Mouse (Mus musculus) forebrain, embryonic 15.5 days (tissue): ENCODE results near the gene BC034090. TPM values are rescaled to one million over a fixed set of nuclear protein-coding genes. Genes with fewer than 3 reads are reported as not detected.
A peak's percentile ranks its signal among the peaks of the same experiment; 100 is the strongest.

Experiments
- ATAC-seq: fragments of 200-750 bp; cut with Nextera tagmentation; replicated peaks from 2 replicates; pipeline ENCODE4 v1.8.0; 2017; ENCODE audit warnings: mild to moderate bottlenecking, moderate TSS enrichment, moderate library complexity
- H3K27ac ChIP-seq: fragments of 300-500 bp; sonication (generic); replicated peaks from 2 replicates; pipeline ENCODE4 v1.5.1; 2015; ENCODE audit warnings: mild to moderate bottlenecking, inconsistent platforms
- H3K27me3 ChIP-seq: fragments of 300-500 bp; sonication (generic); 2 replicates; pipeline ENCODE4 v1.6.1; 2015; ENCODE audit warnings: inconsistent platforms
- H3K36me3 ChIP-seq: fragments of 300-500 bp; sonication (generic); 2 replicates; pipeline ENCODE4 v1.6.1; 2015; ENCODE audit warnings: mild to moderate bottlenecking, inconsistent platforms
- H3K4me1 ChIP-seq: fragments of 300-500 bp; sonication (generic); 2 replicates; pipeline ENCODE4 v1.6.1; 2015; ENCODE audit warnings: inconsistent platforms
- H3K4me2 ChIP-seq: fragments of 300-500 bp; sonication (generic); replicated peaks from 2 replicates; pipeline ENCODE4 v1.6.1; 2015; ENCODE audit warnings: mild to moderate bottlenecking, inconsistent platforms
- H3K4me3 ChIP-seq: fragments of 300-500 bp; sonication (generic); 2 replicates; pipeline ENCODE4 v1.5.1; 2015; ENCODE audit warnings: mild to moderate bottlenecking, inconsistent platforms
- H3K9ac ChIP-seq: fragments of 300-500 bp; sonication (generic); replicated peaks from 2 replicates; pipeline ENCODE4 v1.6.1; 2015; ENCODE audit warnings: mild to moderate bottlenecking, inconsistent platforms
- H3K9me3 ChIP-seq: fragments of 300-500 bp; sonication (generic); 2 replicates; pipeline ENCODE4 v1.6.1; 2016; ENCODE audit warnings: inconsistent platforms
- WGBS: fragments of 180-500 bp; shearing (Covaris S2); methylation state at CpG from one replicate; pipeline ENCODE4 v1.1.7; 2015; ENCODE audit warnings: mixed read lengths; 5-methylcytosine and 5-hydroxymethylcytosine counted together
- polyA plus RNA-seq: library from polyadenylated mRNA; unstranded; fragments of >200 nt; fragmentation: Nextera tagmentation; extraction: Ambion mirVana; gene quantifications from 2 replicates; pipeline ENCODE4 v1.2.1, GENCODE M21; 2015

BC034090 gene
- polyA plus RNA-seq, 1 experiment from 2014 or later, result 4.9 TPM

GRCm38 (mm10) chr1:155202472-155202871 lies 41.8 kb downstream of the BC034090 start:
- Histone ChIP-seq H3K9me3 (no peaks in the 10 kb centered on the region), H3K27me3 (no peaks in the 10 kb centered on the region), H3K4me3 (no peak overlapping the region), H3K9ac (no peak overlapping the region), H3K4me2 (no peak overlapping the region), H3K4me1 (peaks cover 70% of the 10 kb centered on the region), H3K36me3 (peaks cover 14% of the 10 kb centered on the region; the same call in 1 of the 2 replicates), H3K27ac (peak overlapping the region; percentile 65)
- WGBS, result 82% methylated on average over 5 of the region's 5 CpGs
- ATAC-seq, result no peak

GRCm38 (mm10) chr1:155201914-155202313 lies 42.3 kb downstream of the BC034090 start:
- 86% methylated on average over 17 of the region's 17 CpGs for WGBS
- peaks cover 75% of the 10 kb centered on the region for H3K4me1 ChIP-seq

GRCm38 (mm10) chr1:155201373-155201879 lies 42.8 kb downstream of the BC034090 start:
- Histone ChIP-seq H3K4me1 (peaks cover 78% of the 10 kb centered on the region), H3K4me3 (no peak overlapping the region), H3K27ac (peak overlapping the region; percentile 65), H3K9ac (no peak overlapping the region; the same call in 1 of the 2 replicates), H3K27me3 (no peaks in the 10 kb centered on the region), H3K9me3 (no peaks in the 10 kb centered on the region), H3K4me2 (no peak overlapping the region), H3K36me3 (peaks cover 10% of the 10 kb centered on the region; the same call in 1 of the 2 replicates)
- no peak for ATAC-seq
- 47% methylated on average over 4 of the region's 4 CpGs for WGBS

More at GRCm38 (mm10) chr1:155201914-155202313, 42.3 kb downstream of the BC034090 start:
- Histone ChIP-seq H3K27ac (peak overlapping the region; percentile 65), H3K27me3 (no peaks in the 10 kb centered on the region), H3K36me3 (peaks cover 11% of the 10 kb centered on the region; the same call in 1 of the 2 replicates), H3K4me3 (no peak overlapping the region), H3K4me2 (no peak overlapping the region), H3K9ac (no peak overlapping the region), H3K9me3 (no peaks in the 10 kb centered on the region)
- no peak for ATAC-seq

DNA sequence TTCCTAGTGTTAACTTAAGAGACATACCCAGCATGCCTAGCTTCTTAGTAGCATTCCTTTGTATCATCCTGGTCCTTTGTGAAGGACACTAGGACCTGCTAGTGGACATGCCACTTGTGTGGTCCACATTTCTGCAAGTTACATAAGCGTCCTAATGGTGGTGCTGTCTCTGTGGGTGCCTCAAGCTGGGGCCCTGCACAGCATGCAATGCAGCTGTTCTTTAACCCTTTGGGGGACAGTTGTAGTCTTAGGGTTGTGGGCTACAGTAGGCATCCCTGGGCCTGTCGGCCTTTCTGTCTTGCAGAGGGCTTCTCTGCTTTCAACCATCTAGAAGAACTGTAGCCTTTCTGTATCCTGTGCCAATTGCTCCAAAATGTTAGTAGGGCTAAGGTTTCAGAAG lies 43.3 kb downstream of the BC034090 start:
- Histone ChIP-seq H3K27me3 (no peaks in the 10 kb centered on the region), H3K4me2 (no peak overlapping the region), H3K9ac (no peak overlapping the region), H3K36me3 (peaks cover 10% of the 10 kb centered on the region; the same call in 1 of the 2 replicates), H3K4me1 (peaks cover 78% of the 10 kb centered on the region), H3K27ac (peak overlapping the region; percentile 65), H3K4me3 (no peak overlapping the region), H3K9me3 (no peaks in the 10 kb centered on the region)
- 62% methylated on average over 2 of the region's 2 CpGs for WGBS
- ATAC-seq, result no peak

GRCm38 (mm10) chr1:155199522-155199921 lies 44.7 kb downstream of the BC034090 start:
- H3K27ac ChIP-seq, result no peak overlapping the region
- H3K4me3 ChIP-seq, result no peak overlapping the region
- H3K9ac ChIP-seq, result no peak overlapping the region
- WGBS, result 66% methylated on average over 6 of the region's 6 CpGs
- no peaks in the 10 kb centered on the region for H3K27me3 ChIP-seq
- no peak for ATAC-seq
- no peak overlapping the region for H3K4me2 ChIP-seq
- peaks cover 77% of the 10 kb centered on the region for H3K4me1 ChIP-seq
- no peaks in the 10 kb centered on the region for H3K9me3 ChIP-seq
- H3K36me3 ChIP-seq, result peaks cover 10% of the 10 kb centered on the region; the same call in 1 of the 2 replicates

- no peak for ATAC-seq
- Histone ChIP-seq H3K9me3 (no peaks in the 10 kb centered on the region), H3K36me3 (peaks cover 6% of the 10 kb centered on the region; the same call in 1 of the 2 replicates), H3K4me2 (no peak overlapping the region), H3K27me3 (no peaks in the 10 kb centered on the region), H3K4me3 (no peak overlapping the region), H3K9ac (no peak overlapping the region), H3K4me1 (peaks cover 73% of the 10 kb centered on the region), H3K27ac (peak overlapping the region; percentile 86)
- 50% methylated on average over 4 of the region's 4 CpGs for WGBS
Observed at GRCm38 (mm10) chr1:155196691-155197090, 47.6 kb downstream of the BC034090 start.

- Histone ChIP-seq H3K36me3 (peaks cover 27% of the 10 kb centered on the region), H3K4me1 (peaks cover 58% of the 10 kb centered on the region), H3K27me3 (no peaks in the 10 kb centered on the region), H3K9ac (no peak overlapping the region), H3K27ac (peak overlapping the region; percentile 86), H3K4me3 (no peak overlapping the region), H3K4me2 (no peak overlapping the region), H3K9me3 (no peaks in the 10 kb centered on the region)
- WGBS, result 25% methylated on average over 15 of the region's 15 CpGs
- peak; percentile 76 for ATAC-seq
Observed at GRCm38 (mm10) chr1:155192805-155193368, 51.4 kb downstream of the BC034090 start.

GRCm38 (mm10) chr1:155191671-155192070 lies 52.6 kb downstream of the BC034090 start:
- no peaks in the 10 kb centered on the region for H3K9me3 ChIP-seq
- H3K36me3 ChIP-seq, result peaks cover 34% of the 10 kb centered on the region
- no peak for ATAC-seq
- 31% methylated on average over 2 of the region's 2 CpGs for WGBS
- no peak overlapping the region for H3K4me3 ChIP-seq
- peaks cover 50% of the 10 kb centered on the region for H3K4me1 ChIP-seq
- no peak overlapping the region for H3K4me2 ChIP-seq
- no peak overlapping the region for H3K9ac ChIP-seq
- H3K27ac ChIP-seq, result peak overlapping the region; percentile 86
- no peaks in the 10 kb centered on the region for H3K27me3 ChIP-seq

- H3K9me3 ChIP-seq, result no peaks in the 10 kb centered on the region
- H3K36me3 ChIP-seq, result peaks cover 34% of the 10 kb centered on the region
- peak overlapping the region; percentile 86 for H3K27ac ChIP-seq
- H3K4me2 ChIP-seq, result no peak overlapping the region
- no peaks in the 10 kb centered on the region for H3K27me3 ChIP-seq
- peaks cover 45% of the 10 kb centered on the region for H3K4me1 ChIP-seq
- ATAC-seq, result no peak
- no peak overlapping the region for H3K4me3 ChIP-seq
- 87% methylated on average over 8 of the region's 8 CpGs for WGBS
- no peak overlapping the region for H3K9ac ChIP-seq
Observed at GRCm38 (mm10) chr1:155191219-155191618, 53.0 kb downstream of the BC034090 start.

- Histone ChIP-seq H3K4me2 (no peak overlapping the region), H3K9me3 (no peaks in the 10 kb centered on the region), H3K27ac (no peak overlapping the region), H3K4me3 (no peak overlapping the region), H3K9ac (no peak overlapping the region), H3K4me1 (peaks cover 22% of the 10 kb centered on the region), H3K27me3 (no peaks in the 10 kb centered on the region), H3K36me3 (peaks cover 37% of the 10 kb centered on the region)
- ATAC-seq, result no peak
- 97% methylated on average over 4 of the region's 4 CpGs for WGBS
Observed at GRCm38 (mm10) chr1:155188656-155189055, 55.6 kb downstream of the BC034090 start.

- Histone ChIP-seq H3K4me2 (no peak overlapping the region), H3K36me3 (peaks cover 42% of the 10 kb centered on the region), H3K9me3 (no peaks in the 10 kb centered on the region), H3K9ac (no peak overlapping the region), H3K4me1 (no peaks in the 10 kb centered on the region), H3K27ac (no peak overlapping the region), H3K4me3 (no peak overlapping the region), H3K27me3 (no peaks in the 10 kb centered on the region)
- ATAC-seq, result no peak
- WGBS, result 83% methylated on average over 3 of the region's 3 CpGs
Observed at GRCm38 (mm10) chr1:155184191-155184590, 60.1 kb downstream of the BC034090 start.

DNA sequence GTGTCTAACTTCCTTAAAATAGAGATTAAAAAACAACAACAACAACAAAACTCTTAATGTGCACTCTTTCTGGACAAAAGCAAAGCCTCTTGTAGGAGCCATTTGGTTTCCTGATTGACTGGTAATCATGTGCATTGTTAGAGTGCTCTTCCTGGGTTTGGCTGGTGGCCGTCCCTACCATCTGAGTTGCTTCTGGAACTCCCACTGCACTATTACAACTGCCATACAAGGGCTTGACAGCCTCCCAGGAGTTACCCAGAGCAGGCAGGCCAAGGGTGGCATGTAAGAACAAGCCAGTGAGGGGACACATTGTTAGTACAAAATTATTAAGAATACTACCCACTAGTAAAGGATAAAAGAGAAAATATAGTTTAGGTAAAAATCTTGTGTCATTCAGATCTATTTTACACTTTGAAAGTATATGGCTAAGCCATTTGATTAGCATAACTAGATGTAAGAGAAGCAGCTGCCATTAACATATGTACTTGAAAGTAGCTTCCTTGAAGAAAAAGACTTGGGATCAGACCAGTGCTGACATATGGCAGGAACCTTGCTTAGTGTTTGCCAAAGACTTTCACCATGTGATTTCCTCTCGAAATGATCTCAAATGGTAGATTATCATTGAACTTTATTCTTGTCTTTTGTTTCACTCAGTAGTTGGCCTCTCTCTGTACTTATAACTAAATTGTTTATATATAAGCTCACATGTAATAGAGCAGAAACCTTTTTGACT lies 65.9 kb downstream of the BC034090 start:
- no peak overlapping the region for H3K4me3 ChIP-seq
- peaks cover 12% of the 10 kb centered on the region; the same call in 1 of the 2 replicates for H3K4me1 ChIP-seq
- H3K9me3 ChIP-seq, result no peaks in the 10 kb centered on the region
- no peak overlapping the region for H3K4me2 ChIP-seq
- peak overlapping the region; percentile 78 for H3K27ac ChIP-seq
- H3K27me3 ChIP-seq, result no peaks in the 10 kb centered on the region
- WGBS, result 55% methylated on average over 2 of the region's 2 CpGs
- no peak overlapping the region for H3K9ac ChIP-seq
- H3K36me3 ChIP-seq, result peaks cover 41% of the 10 kb centered on the region
- peak; percentile 70; the same call in 1 of the 2 replicates for ATAC-seq
